ENCODE assay signal across 8 mouse cellular contexts in the genomic region with DNA sequence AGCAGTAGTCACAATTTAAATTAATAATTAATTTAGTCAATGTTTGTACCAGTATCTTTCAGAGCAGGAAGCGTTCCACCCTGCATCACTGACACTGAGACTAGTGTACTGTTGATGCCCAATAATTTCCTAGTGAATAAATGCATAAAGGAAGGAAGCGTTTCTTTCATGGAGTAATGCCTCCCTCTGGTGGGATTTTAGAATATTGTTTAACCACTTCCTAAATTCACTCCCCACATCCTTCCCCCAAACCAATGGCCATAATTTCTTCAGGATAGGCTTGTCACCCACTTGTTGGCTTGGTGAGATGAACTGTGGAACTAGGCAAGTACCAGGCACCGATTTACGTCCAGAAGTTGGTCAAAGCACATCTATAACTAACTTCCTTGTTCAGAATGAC. TPM values are rescaled to one million over a fixed set of nuclear protein-coding genes. Genes with fewer than 3 reads are reported as not detected.
DNase-seq lines count a peak whose midpoint lies in the region; ATAC-seq lines count a peak whose summit lies in the region.

No protein-coding gene starts in this region.

- no peaks in the 10 kb centered on the region for H3K9me3 ChIP-seq in midbrain, embryonic 11.5 days (ENCODE audit: control insufficient read depth, low read length)
- no peaks in the 10 kb centered on the region for H3K9me3 ChIP-seq in midbrain, embryonic 10.5 days (replicated peaks)
- no peaks in the 10 kb centered on the region for H3K9me3 ChIP-seq in embryonic facial prominence, embryonic 10.5 days
- no peaks in the 10 kb centered on the region for H3K9me3 ChIP-seq in hindbrain, embryonic 13.5 days
- no peaks in the 10 kb centered on the region for H3K9me3 ChIP-seq in midbrain, embryonic 16.5 days (replicated peaks; ENCODE audit: control insufficient read depth, low read length, poor library complexity, severe bottlenecking)

- ATAC-seq in midbrain, embryonic 11.5 days (ENCODE audit: low FRiP score), result peak; percentile 17; the same call in 1 of the 2 replicates
- ATAC-seq in activated CD4-positive, CD25-positive, alpha-beta regulatory T cell, adult 4 months, result peak; percentile 34
- ATAC-seq in hindbrain, embryonic 13.5 days (ENCODE audit: low FRiP score), result peak; percentile 19; the same call in 1 of the 2 replicates
- ATAC-seq in midbrain, embryonic 16.5 days, result peak; percentile 63; the same call in 1 of the 2 replicates

- H3K4me1 ChIP-seq in midbrain, embryonic 11.5 days (ENCODE audit: control insufficient read depth, insufficient read depth, low read length), result peaks cover 8% of the 10 kb centered on the region
- H3K4me1 ChIP-seq in midbrain, embryonic 10.5 days, result peaks cover 26% of the 10 kb centered on the region
- peaks cover 16% of the 10 kb centered on the region for H3K4me1 ChIP-seq in embryonic facial prominence, embryonic 10.5 days
- H3K4me1 ChIP-seq in hindbrain, embryonic 13.5 days (replicated peaks), result peaks cover 12% of the 10 kb centered on the region
- peaks cover 12% of the 10 kb centered on the region for H3K4me1 ChIP-seq in midbrain, embryonic 16.5 days (ENCODE audit: control insufficient read depth, insufficient read depth, low read length)

- peak; percentile 93 for DNase-seq in midbrain, embryonic 11.5 days (ENCODE audit: low spot score, missing footprints)
- no peak for DNase-seq in midbrain, embryonic 10.5 days (ENCODE audit: low spot score)
- DNase-seq in embryonic facial prominence, embryonic 10.5 days (ENCODE audit: low spot score), result no peak
- DNase-seq in left cerebral cortex, adult 9 months (ENCODE audit: low spot score in 2 of 2), result peak; percentile 32 to 55
- no peak for DNase-seq in urinary bladder, postnatal 4 days (ENCODE audit: low spot score in 2 of 2)

- no peaks in the 10 kb centered on the region for H3K27me3 ChIP-seq in midbrain, embryonic 11.5 days (ENCODE audit: control insufficient read depth, insufficient read depth, low read length)
- no peaks in the 10 kb centered on the region for H3K27me3 ChIP-seq in midbrain, embryonic 10.5 days (ENCODE audit: low read depth, poor library complexity, severe bottlenecking)
- no peaks in the 10 kb centered on the region for H3K27me3 ChIP-seq in embryonic facial prominence, embryonic 10.5 days (replicated peaks; ENCODE audit: low read depth, poor library complexity, severe bottlenecking)
- H3K27me3 ChIP-seq in hindbrain, embryonic 13.5 days, result no peaks in the 10 kb centered on the region
- H3K27me3 ChIP-seq in midbrain, embryonic 16.5 days (ENCODE audit: control insufficient read depth, insufficient read depth, low read depth, low read length), result no peaks in the 10 kb centered on the region

- no peak overlapping the region for H3K27ac ChIP-seq in midbrain, embryonic 11.5 days (ENCODE audit: low read depth, low read length)
- H3K27ac ChIP-seq in midbrain, embryonic 10.5 days (replicated peaks), result no peak overlapping the region
- H3K27ac ChIP-seq in embryonic facial prominence, embryonic 10.5 days (replicated peaks), result no peak overlapping the region
- no peak overlapping the region for H3K27ac ChIP-seq in hindbrain, embryonic 13.5 days
- H3K27ac ChIP-seq in midbrain, embryonic 16.5 days (ENCODE audit: low read length), result no peak overlapping the region

- no peak overlapping the region for H3K9ac ChIP-seq in midbrain, embryonic 11.5 days (ENCODE audit: low read length)
- H3K9ac ChIP-seq in hindbrain, embryonic 13.5 days, result no peak overlapping the region
- 0 out of 2 replicates have a peak overlapping the region, but pooled peaks have one; percentile 20 for H3K9ac ChIP-seq in midbrain, embryonic 16.5 days (ENCODE audit: low read depth, low read length)

- no peak overlapping the region for H3K4me3 ChIP-seq in midbrain, embryonic 11.5 days (ENCODE audit: low read depth, low read length)
- no peak overlapping the region for H3K4me3 ChIP-seq in midbrain, embryonic 10.5 days
- peak overlapping the region; percentile 5; the same call in 1 of the 2 replicates for H3K4me3 ChIP-seq in embryonic facial prominence, embryonic 10.5 days
- H3K4me3 ChIP-seq in hindbrain, embryonic 13.5 days, result no peak overlapping the region
- no peak overlapping the region for H3K4me3 ChIP-seq in midbrain, embryonic 16.5 days (ENCODE audit: low read depth, low read length)

- no peaks in the 10 kb centered on the region for H3K36me3 ChIP-seq in midbrain, embryonic 11.5 days (ENCODE audit: control insufficient read depth, insufficient read depth, low read length)
- H3K36me3 ChIP-seq in midbrain, embryonic 10.5 days, result peaks cover 19% of the 10 kb centered on the region
- H3K36me3 ChIP-seq in embryonic facial prominence, embryonic 10.5 days (replicated peaks), result peaks cover 17% of the 10 kb centered on the region
- no peaks in the 10 kb centered on the region for H3K36me3 ChIP-seq in hindbrain, embryonic 13.5 days
- no peaks in the 10 kb centered on the region for H3K36me3 ChIP-seq in midbrain, embryonic 16.5 days (ENCODE audit: control insufficient read depth, insufficient read depth, low read length)

- WGBS in midbrain, embryonic 11.5 days, result 62% methylated on average over 4 of the region's 4 CpGs
- 65% methylated on average over 4 of the region's 4 CpGs for WGBS in midbrain, embryonic 10.5 days
- WGBS in embryonic facial prominence, embryonic 10.5 days, result 70% methylated on average over 4 of the region's 4 CpGs
- WGBS in hindbrain, embryonic 13.5 days, result 65% methylated on average over 4 of the region's 4 CpGs
- 56% methylated on average over 4 of the region's 4 CpGs for WGBS in midbrain, embryonic 16.5 days

- no peak overlapping the region for H3K4me2 ChIP-seq in midbrain, embryonic 11.5 days
- H3K4me2 ChIP-seq in hindbrain, embryonic 13.5 days, result no peak overlapping the region
- H3K4me2 ChIP-seq in midbrain, embryonic 16.5 days (ENCODE audit: low read length), result no peak overlapping the region

RNA-seq across cellular contexts. Expression of a gene that starts 1.2 kb away (rescaled TPM):
- 11.0 and 11.7 TPM in 2 replicates for polyA plus RNA-seq in midbrain, embryonic 11.5 days (2014; fragmentation: Nextera tagmentation; extraction: Ambion mirVana)
- polyA plus RNA-seq in midbrain, embryonic 10.5 days (2016; fragmentation: Nextera tagmentation; extraction: Ambion mirVana), result 11.9 and 12.5 TPM in 2 replicates
- polyA plus RNA-seq in activated CD4-positive, CD25-positive, alpha-beta regulatory T cell, adult 4 months (2017; shearing (Covaris generic)), result 1 to 10 TPM; 3.0 to 3.3 TPM
- 11.9 and 14.3 TPM in 2 replicates for polyA plus RNA-seq in embryonic facial prominence, embryonic 10.5 days (2016; fragmentation: Nextera tagmentation; extraction: Ambion mirVana)
- polyA plus RNA-seq in hindbrain, embryonic 13.5 days (2015; fragmentation: Nextera tagmentation; extraction: Ambion mirVana), result 3.1 and 3.3 TPM in 2 replicates
- 2.3 and 2.9 TPM in 2 replicates for polyA plus RNA-seq in midbrain, embryonic 16.5 days (2015; fragmentation: Nextera tagmentation; extraction: Ambion mirVana)

RNA-seq across cellular contexts. Expression of a gene that starts 20.1 kb away (rescaled TPM):
- polyA plus RNA-seq in midbrain, embryonic 11.5 days (2014; fragmentation: Nextera tagmentation; extraction: Ambion mirVana), result 0.03 TPM in 1 of 2 replicates, not detected in the other
- polyA plus RNA-seq in midbrain, embryonic 10.5 days (2016; fragmentation: Nextera tagmentation; extraction: Ambion mirVana), result 0.02 TPM in 1 of 2 replicates, not detected in the other
- 1 to 10 TPM in 1 of 2 experiments, under 1 TPM in 1; 0.88 to 1.3 TPM for polyA plus RNA-seq in activated CD4-positive, CD25-positive, alpha-beta regulatory T cell, adult 4 months (2017; shearing (Covaris generic))
- 0.15 and 0.46 TPM in 2 replicates for polyA plus RNA-seq in embryonic facial prominence, embryonic 10.5 days (2016; fragmentation: Nextera tagmentation; extraction: Ambion mirVana)
- polyA plus RNA-seq in hindbrain, embryonic 13.5 days (2015; fragmentation: Nextera tagmentation; extraction: Ambion mirVana), result not detected in 2 replicates
- 0.04 TPM in 1 of 2 replicates, not detected in the other for polyA plus RNA-seq in midbrain, embryonic 16.5 days (2015; fragmentation: Nextera tagmentation; extraction: Ambion mirVana)

Comparison
In these comparisons a context has a peak if more than half of its experiments do, and no peak if none do; other contexts are left out.
1. DNase-seq: peak in midbrain, embryonic 11.5 days (single experiment) and left cerebral cortex, adult 9 months (2 of 2); none in midbrain, embryonic 10.5 days (single experiment), embryonic facial prominence, embryonic 10.5 days (single experiment) and urinary bladder, postnatal 4 days (0 of 2).
2. Peak in every context shown above with its lines, with median percentiles within 50 percentile points of each other: ATAC-seq.